Mouse (Mus musculus): Measurements from ENCODE around the gene Uqcrc2.

Uqcrc2 gene

GRCm38 (mm10) chr7:120693831-120694375 is 58.9 kb downstream of the Uqcrc2 start:
- no peak for DNase-seq

- no peak for DNase-seq
Observed at GRCm38 (mm10) chr7:120695196-120695595, 60.2 kb downstream of the Uqcrc2 start.

- DNase-seq, result no peak
Observed at GRCm38 (mm10) chr7:120695641-120696040, 60.7 kb downstream of the Uqcrc2 start.

- DNase-seq, result no peak
Observed at GRCm38 (mm10) chr7:120696331-120696730, 61.4 kb downstream of the Uqcrc2 start.

GRCm38 (mm10) chr7:120699586-120699985 is 64.6 kb downstream of the Uqcrc2 start:
- no peak for DNase-seq

- DNase-seq, result no peak
Observed at GRCm38 (mm10) chr7:120703888-120704287, 68.9 kb downstream of the Uqcrc2 start.

Data from kidney, postnatal 10 days (tissue).